Mouse (Mus musculus): ENCODE data around the gene Olfr1161.
"Not testable (repeated sequence)": the region's sequence is repeated elsewhere in the genome, so short reads cannot be mapped to it uniquely, and the experiment has no call there.

Gene Olfr1161

GRCm38 (mm10) chr2:88022474-88022873 is at the start of gene Olfr1161:
Gene Olfr1161 (plus strand): TSS chr2:88022774.
- DNase-seq (ENCODE audit: low spot score) = not testable (repeated sequence)

- DNase-seq (ENCODE audit: low spot score) = no peak
Observed at GRCm38 (mm10) chr2:87974563-87974962, 48.0 kb upstream of the Olfr1161 start, which contains the start of gene Olfr74. Gene Olfr74 (minus strand): TSS chr2:87974663.

GRCm38 (mm10) chr2:87989813-87990212 is 32.8 kb upstream of the Olfr1161 start, which contains the start of gene Olfr1158:
Gene Olfr1158 (plus strand): TSS chr2:87990113.
- DNase-seq (ENCODE audit: low spot score) = no peak

GRCm38 (mm10) chr2:88007515-88008318 is 14.9 kb upstream of the Olfr1161 start, which contains the start of gene Olfr1160:
Gene Olfr1160 (minus strand): TSS chr2:88008268.
- no peak for DNase-seq (ENCODE audit: low spot score)

- no peak for DNase-seq (ENCODE audit: low spot score)
Observed at GRCm38 (mm10) chr2:88037599-88037998, 15.0 kb downstream of the Olfr1161 start, which contains the start of gene Olfr73. Gene Olfr73 (minus strand): TSS chr2:88037699.

- DNase-seq (ENCODE audit: low spot score) = no peak
Observed at GRCm38 (mm10) chr2:88051029-88051428, 28.5 kb downstream of the Olfr1161 start, which contains the start of gene Olfr1162. Gene Olfr1162 (minus strand): TSS chr2:88051129.

GRCm38 (mm10) chr2:88063587-88063986 is 41.0 kb downstream of the Olfr1161 start:
- no peak for DNase-seq (ENCODE audit: low spot score)

- DNase-seq (ENCODE audit: low spot score) = no peak
Observed at GRCm38 (mm10) chr2:88071730-88072129, 49.2 kb downstream of the Olfr1161 start, which contains the start of gene Olfr1163. Gene Olfr1163 (minus strand): TSS chr2:88071830.
